Mouse (Mus musculus) brown adipose tissue, adult 24 weeks (tissue): ENCODE measurements around the gene Gm3164. TPM values are rescaled to one million over a fixed set of nuclear protein-coding genes. Genes with fewer than 3 reads are reported as not detected.

Source experiments
- polyA plus RNA-seq: library from polyadenylated mRNA; stranded (reverse); fragments of >200 nt; gene quantifications from 2 replicates; pipeline ENCODE4 v1.2.4, GENCODE M21; 2012; ENCODE audit not compliant: missing spikeins, insufficient read depth, insufficient read length

Gm3164 gene
- polyA plus RNA-seq, 1 experiment = not detected

Other genes with a start within 250 kb of the Gm3164 start
- not detected in 2 replicates for gene Gm2974, start 232.9 kb upstream of the Gm3164 start, polyA plus RNA-seq
- not detected in 2 replicates for gene Gm3138, start 165.8 kb upstream of the Gm3164 start, polyA plus RNA-seq
- not detected in 2 replicates for gene Gm3149, start 98.2 kb upstream of the Gm3164 start, polyA plus RNA-seq
- not detected in 2 replicates for gene 2610042L04Rik, start 80.7 kb upstream of the Gm3164 start, polyA plus RNA-seq
- not detected in 2 replicates for gene Gm3159, start 17.9 kb upstream of the Gm3164 start, polyA plus RNA-seq
- not detected in 2 replicates for gene Gm3173, start 15.5 kb downstream of the Gm3164 start, polyA plus RNA-seq
- not detected in 2 replicates for gene Gm3182, start 66.3 kb downstream of the Gm3164 start, polyA plus RNA-seq
- not detected in 2 replicates for gene Gm3047, start 140.0 kb downstream of the Gm3164 start, polyA plus RNA-seq
- gene Gm8159, start 216.9 kb downstream of the Gm3164 start, polyA plus RNA-seq = not detected in 2 replicates
- gene Gm3239, start 248.7 kb downstream of the Gm3164 start, polyA plus RNA-seq = not detected in 2 replicates